Mouse (Mus musculus) ES-CJ7 (cell line): ENCODE results near the gene Mapt.
"Not testable (repeated sequence)": the region's sequence is repeated elsewhere in the genome, so short reads cannot be mapped to it uniquely, and the experiment has no call there.

Experiments used
- DNase-seq: peaks from one replicate; pipeline ENCODE4 v3.0.0; 2011; ENCODE audit warnings: low read depth, low spot score

Mapt gene

GRCm38 (mm10) chr11:104233101-104233500 is 1.9 kb downstream of the Mapt start:
- DNase-seq: peak; percentile 70

- DNase-seq: peak; percentile 23
Measured at GRCm38 (mm10) chr11:104233574-104234206, 2.5 kb downstream of the Mapt start.

GRCm38 (mm10) chr11:104234680-104235079 is 3.5 kb downstream of the Mapt start:
- no peak for DNase-seq

DNA sequence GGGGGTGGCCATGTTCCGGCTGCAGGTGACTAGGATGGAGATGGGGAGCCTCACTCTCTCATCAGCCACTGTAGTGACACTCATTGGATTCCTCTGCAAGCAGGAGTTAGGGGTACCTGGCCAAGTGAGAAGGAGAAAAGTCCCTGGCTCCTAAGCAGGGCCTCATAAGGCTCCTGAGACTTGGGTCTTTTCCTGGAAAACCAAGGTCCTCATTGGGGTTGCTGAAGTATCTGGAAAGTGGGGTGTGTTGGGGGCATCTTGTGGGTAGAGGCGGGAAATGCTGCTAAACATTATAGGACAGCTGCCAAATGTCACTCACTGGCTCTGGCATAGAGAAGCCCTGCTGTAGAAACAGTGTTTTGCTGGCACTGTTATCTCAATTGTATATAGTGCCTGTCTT is 4.7 kb downstream of the Mapt start:
- DNase-seq: no peak

GRCm38 (mm10) chr11:104237226-104237625 is 6.0 kb downstream of the Mapt start:
- DNase-seq: no peak

- no peak for DNase-seq
Measured at GRCm38 (mm10) chr11:104237958-104238747, 7.0 kb downstream of the Mapt start.

DNA sequence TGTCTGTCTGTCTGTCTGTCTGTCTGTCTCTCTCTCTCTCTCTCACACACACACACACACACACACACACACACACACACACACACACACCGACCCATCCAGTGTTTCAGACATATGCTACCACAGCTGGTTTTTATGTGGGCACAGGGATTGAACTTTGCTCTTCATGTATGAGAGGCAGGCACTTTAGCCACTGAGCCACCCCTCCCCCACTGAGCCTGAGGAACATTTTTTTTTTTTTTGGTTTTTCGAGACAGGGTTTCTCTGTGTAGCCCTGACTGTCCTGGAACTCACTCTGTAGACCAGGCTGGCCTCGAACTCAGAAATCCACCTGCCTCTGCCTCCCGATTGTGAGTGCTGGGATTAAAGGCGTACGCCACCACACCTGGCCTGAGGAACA is 14.3 kb downstream of the Mapt start:
- not testable (repeated sequence) for DNase-seq

DNA sequence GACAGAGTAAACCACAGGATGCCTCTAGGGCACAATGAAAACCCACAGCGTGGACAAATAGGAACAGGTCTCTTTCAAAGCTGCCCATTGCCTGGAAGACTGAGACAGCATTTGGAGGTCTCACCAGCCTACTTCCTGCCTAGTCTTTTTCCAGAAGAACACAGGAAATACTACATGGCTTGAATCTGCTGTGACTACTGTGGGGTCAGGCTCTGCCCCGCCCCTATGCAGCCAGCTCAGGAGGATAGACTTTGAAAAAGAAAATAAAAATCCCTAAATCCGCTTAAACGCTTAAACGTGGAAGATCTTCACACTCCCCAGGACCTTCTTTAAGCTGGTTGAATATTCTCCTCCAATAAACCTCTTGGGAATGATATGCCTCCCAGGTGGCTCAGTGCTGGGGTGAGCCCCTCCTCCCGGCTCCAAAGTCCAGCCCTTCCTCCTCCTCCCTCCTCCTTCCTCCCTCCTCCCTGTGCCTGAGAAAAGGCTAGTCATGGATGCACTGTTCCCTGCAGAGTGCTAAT is 15.0 kb downstream of the Mapt start:
- no peak for DNase-seq

DNA sequence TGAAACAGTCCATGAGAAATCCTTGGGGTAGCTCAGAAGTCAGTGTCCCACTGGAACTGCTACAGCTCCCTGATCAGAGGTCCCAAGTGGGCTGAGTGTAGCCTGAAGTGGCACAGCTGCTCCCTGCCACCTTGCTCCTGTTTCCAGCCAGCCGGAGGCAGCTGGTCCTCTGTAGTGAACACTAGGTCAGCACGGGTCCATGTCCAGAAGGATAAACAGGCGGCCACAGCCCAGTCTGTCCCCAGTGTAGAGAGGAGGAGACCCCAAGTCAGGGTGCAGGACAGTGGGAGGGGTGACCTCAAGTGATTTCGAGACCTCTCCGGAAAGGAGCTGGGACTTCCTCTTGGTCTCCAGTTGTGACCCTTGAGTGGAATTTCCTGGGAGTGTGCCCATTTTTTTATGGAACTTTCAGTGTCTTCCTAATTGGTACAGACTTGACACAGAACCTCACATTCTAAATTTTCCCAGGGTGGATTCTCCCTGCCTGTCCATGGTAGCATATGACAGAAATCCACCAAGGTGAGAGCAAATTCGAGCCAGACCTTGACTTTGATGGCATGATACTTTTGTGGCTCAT is 16.0 kb downstream of the Mapt start:
- no peak for DNase-seq

- DNase-seq: no peak
Measured at GRCm38 (mm10) chr11:104249420-104249819, 18.2 kb downstream of the Mapt start.

- DNase-seq: no peak
Measured at GRCm38 (mm10) chr11:104251121-104251520, 19.9 kb downstream of the Mapt start.

- no peak for DNase-seq
Measured at GRCm38 (mm10) chr11:104252094-104252493, 20.9 kb downstream of the Mapt start.

GRCm38 (mm10) chr11:104254408-104255039 is 23.3 kb downstream of the Mapt start:
- DNase-seq: no peak

GRCm38 (mm10) chr11:104256179-104256578 is 25.0 kb downstream of the Mapt start:
- no peak for DNase-seq

DNA sequence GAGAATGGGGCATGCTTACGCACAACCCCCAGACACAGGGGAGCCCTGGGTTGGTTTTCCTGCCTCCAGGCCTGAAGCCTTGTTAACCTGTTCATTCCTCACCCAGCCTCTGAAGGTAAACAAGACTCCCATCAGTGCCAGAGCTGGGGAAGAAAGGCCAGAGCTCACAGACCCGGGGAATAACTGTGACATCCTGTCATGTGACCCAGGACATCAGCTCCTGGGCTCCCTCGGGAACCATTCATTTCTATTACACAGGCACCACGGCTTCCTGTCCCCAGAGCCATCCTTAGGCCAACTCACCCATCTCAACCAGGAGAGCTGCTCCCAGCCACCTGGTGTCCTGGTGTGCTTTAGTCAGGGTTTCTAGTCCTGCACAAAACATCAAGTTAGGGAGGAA is 27.8 kb downstream of the Mapt start:
- no peak for DNase-seq

DNA sequence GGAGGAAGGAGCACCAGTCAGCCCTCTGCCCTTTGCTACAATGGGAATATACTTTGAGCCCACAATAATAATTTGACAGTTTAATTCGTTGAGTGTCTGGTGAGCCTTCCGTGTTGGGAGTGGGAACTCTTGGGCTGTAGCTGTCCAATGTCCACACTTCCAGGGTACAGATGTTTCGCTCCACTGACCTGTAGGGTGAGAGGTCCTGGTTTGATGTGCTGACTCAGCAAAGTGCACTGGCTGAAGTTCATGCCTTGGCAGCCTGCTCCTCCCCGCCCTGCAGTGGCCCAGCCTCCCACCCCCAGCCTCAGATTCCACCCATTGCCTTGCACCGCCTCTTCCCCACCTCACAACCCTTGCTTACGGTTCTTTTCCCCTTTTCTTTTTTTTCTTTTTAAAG is 33.5 kb downstream of the Mapt start:
- no peak for DNase-seq

- DNase-seq: no peak
Measured at GRCm38 (mm10) chr11:104265669-104266068, 34.5 kb downstream of the Mapt start.

- no peak for DNase-seq
Measured at GRCm38 (mm10) chr11:104267380-104267779, 36.2 kb downstream of the Mapt start.

GRCm38 (mm10) chr11:104269385-104269822 is 38.2 kb downstream of the Mapt start:
- no peak for DNase-seq

- DNase-seq: no peak
Measured at GRCm38 (mm10) chr11:104270452-104270851, 39.3 kb downstream of the Mapt start.

GRCm38 (mm10) chr11:104270876-104271275 is 39.7 kb downstream of the Mapt start:
- DNase-seq: no peak

DNA sequence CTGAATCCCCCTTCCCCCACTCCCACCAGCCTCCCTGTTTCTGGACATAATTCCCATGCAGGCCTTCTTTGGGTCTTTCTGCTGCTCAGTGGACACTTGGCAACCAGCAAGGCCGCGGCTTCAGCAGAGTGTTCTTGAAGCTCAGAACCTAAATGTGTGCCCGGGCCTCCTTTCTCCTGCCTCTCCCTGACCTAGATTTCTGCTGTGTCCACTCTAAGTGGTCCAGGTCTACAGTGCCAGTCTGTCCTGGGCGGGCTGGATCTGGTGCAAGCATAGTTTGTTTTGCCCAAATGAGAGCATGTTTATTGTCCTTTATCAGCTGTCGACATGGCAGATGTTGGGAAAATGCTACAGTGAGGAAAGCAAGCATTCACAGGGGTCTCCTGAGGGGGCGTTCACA is 40.7 kb downstream of the Mapt start:
- DNase-seq: no peak
